Comparison of ENCODE assay signal across 10 mouse cellular contexts in the genomic region with DNA sequence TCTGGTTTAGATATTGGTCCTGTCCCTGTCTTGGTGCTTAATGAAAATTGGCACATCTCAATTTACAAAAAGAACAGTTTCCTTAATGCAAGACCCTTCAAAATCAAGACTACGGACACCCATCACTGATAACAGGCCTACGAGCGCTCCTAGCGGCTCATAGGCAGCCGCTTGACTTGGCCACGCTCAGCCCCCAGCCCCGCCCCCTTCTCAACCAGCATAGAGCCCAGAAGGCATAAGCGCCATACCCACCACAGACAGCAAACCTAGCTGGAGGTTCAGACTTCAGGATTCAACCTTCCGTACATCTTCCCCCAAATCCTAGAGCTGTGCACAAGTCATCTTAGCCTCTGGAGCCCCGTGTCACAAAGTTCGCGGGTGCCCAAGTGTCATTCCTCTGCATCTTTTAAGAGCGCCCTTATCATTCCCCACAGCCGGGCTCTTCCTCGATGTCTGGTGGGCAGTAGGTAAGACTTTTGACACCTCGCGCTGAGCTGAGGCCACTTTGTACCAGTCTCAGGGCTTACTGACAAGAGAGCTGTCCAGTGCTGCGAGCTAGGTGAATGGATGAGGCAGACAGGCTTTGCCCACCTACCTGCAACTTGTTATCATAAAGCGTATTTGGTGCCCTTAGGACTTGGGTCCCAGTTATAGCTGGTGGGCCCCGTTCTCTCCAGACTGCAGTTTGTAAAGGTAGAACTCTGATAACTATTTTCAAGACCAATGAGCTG. TPM values are rescaled to one million over a fixed set of nuclear protein-coding genes. Genes with fewer than 3 reads are reported as not detected.
DNase-seq lines count a peak whose midpoint lies in the region; ATAC-seq lines count a peak whose summit lies in the region.
"Had no signal": no experiment of that assay in that cellular context is flagged by ENCODE, and none has a peak within 500 bp of the region (broad histone marks: within the 10 kb centered on the region; RNA-seq: fewer than 3 reads in every experiment).

No protein-coding gene starts in this region.

- no peaks in the 10 kb centered on the region for H3K9me3 ChIP-seq in neural tube, embryonic 15.5 days (replicated peaks)
- H3K9me3 ChIP-seq in intestine, embryonic 16.5 days (ENCODE audit: control insufficient read depth, low read length), result no peaks in the 10 kb centered on the region
- H3K9me3 ChIP-seq: neural tube, embryonic 12.5 days had no signal

- H3K9ac ChIP-seq in neural tube, embryonic 15.5 days (replicated peaks), result no peak overlapping the region
- H3K9ac ChIP-seq in intestine, embryonic 16.5 days (ENCODE audit: low read depth, low read length), result no peak overlapping the region
- H3K9ac ChIP-seq: neural tube, embryonic 12.5 days had no signal

- H3K36me3 ChIP-seq in neural tube, embryonic 15.5 days, result peaks cover 23% of the 10 kb centered on the region
- H3K36me3 ChIP-seq in intestine, embryonic 16.5 days (ENCODE audit: control insufficient read depth, insufficient read depth, low read length), result peaks cover 15% of the 10 kb centered on the region

- peaks cover 21% of the 10 kb centered on the region for H3K4me1 ChIP-seq in neural tube, embryonic 15.5 days
- peaks cover 7% of the 10 kb centered on the region for H3K4me1 ChIP-seq in intestine, embryonic 16.5 days (ENCODE audit: control insufficient read depth, insufficient read depth, low read length)

- intact Hi-C loops in gastrocnemius, postnatal 14 days (cut with DNase I; ENCODE audit: low total_unique reads), result no loop called here

- WGBS in neural tube, embryonic 15.5 days, result 44% methylated on average over 20 of the region's 20 CpGs
- 44% methylated on average over 20 of the region's 20 CpGs for WGBS in intestine, embryonic 16.5 days

- H3K27ac ChIP-seq in neural tube, embryonic 15.5 days (replicated peaks), result no peak overlapping the region
- H3K27ac ChIP-seq in intestine, embryonic 16.5 days (ENCODE audit: low read length), result no peak overlapping the region
- H3K27ac ChIP-seq: neural tube, embryonic 12.5 days had no signal

- no peak for ATAC-seq in neural tube, embryonic 15.5 days (ENCODE audit: low FRiP score)
- ATAC-seq in megakaryocyte-erythroid progenitor cell, adult 5-6 weeks (replicated peaks; ENCODE audit: low FRiP score, low TSS enrichment, poor library complexity, severe bottlenecking), result peak; percentile 15
- ATAC-seq in intestine, embryonic 16.5 days, result no peak

- H3K27me3 ChIP-seq in neural tube, embryonic 15.5 days (replicated peaks), result no peaks in the 10 kb centered on the region
- H3K27me3 ChIP-seq in intestine, embryonic 16.5 days (replicated peaks; ENCODE audit: control insufficient read depth, insufficient read depth, low read length), result no peaks in the 10 kb centered on the region
- H3K27me3 ChIP-seq: neural tube, embryonic 12.5 days had no signal

- no peak overlapping the region for H3K4me2 ChIP-seq in neural tube, embryonic 15.5 days
- no peak overlapping the region for H3K4me2 ChIP-seq in intestine, embryonic 16.5 days (ENCODE audit: low read depth, low read length)
- H3K4me2 ChIP-seq: neural tube, embryonic 12.5 days had no signal

- DNase-seq in gastrocnemius, postnatal 14 days, result peak; percentile 42
- no peak for DNase-seq in gastrocnemius, postnatal 25 days
- DNase-seq in neural tube, embryonic 10.5 days (ENCODE audit: extremely low spot score, low spot score), result peak; percentile 39
- peak; percentile 92 for DNase-seq in ZHBTc4 (ENCODE audit: low read depth, low spot score)
- DNase-seq in heart, adult 8-10 months (ENCODE audit: low spot score), result no peak
- DNase-seq: layer of hippocampus, postnatal 36 days had no signal

- H3K4me3 ChIP-seq in neural tube, embryonic 15.5 days (replicated peaks), result no peak overlapping the region
- H3K4me3 ChIP-seq in intestine, embryonic 16.5 days (ENCODE audit: low read length), result no peak overlapping the region
- H3K4me3 ChIP-seq: neural tube, embryonic 12.5 days had no signal

RNA-seq across cellular contexts. Expression of a gene that starts 3.7 kb away (rescaled TPM):
- total RNA-seq in gastrocnemius, postnatal 14 days (2021), result 1,000 to 10,000 TPM; 1,466 to 1,621 TPM
- total RNA-seq in gastrocnemius, postnatal 25 days (2021), result 1,000 to 10,000 TPM; 1,165 to 1,257 TPM
- 998 and 1,098 TPM in 2 replicates for polyA plus RNA-seq in neural tube, embryonic 15.5 days (2015; fragmentation: Nextera tagmentation; extraction: Ambion mirVana)
- total RNA-seq in megakaryocyte-erythroid progenitor cell, adult 5-6 weeks (2014; fragmentation: Nextera tagmentation), result 5,809 and 5,838 TPM in 2 replicates
- total RNA-seq in megakaryocyte-erythroid progenitor cell, adult 5-6 weeks (2017), result 6,867 and 6,903 TPM in 2 replicates
- 1,285 and 1,371 TPM in 2 replicates for polyA plus RNA-seq in intestine, embryonic 16.5 days (2015; fragmentation: Nextera tagmentation; extraction: Ambion mirVana)
- 1,000 to 10,000 TPM; 1,398 to 1,706 (median 1,515) TPM for total RNA-seq in heart, adult 8-10 months (2022)

RNA-seq across cellular contexts. Expression of a gene that starts 35.9 kb away (rescaled TPM):
- 1 to 10 TPM; 7.4 to 8.7 TPM for total RNA-seq in gastrocnemius, postnatal 14 days (2021)
- 1 to 10 TPM in 1 of 2 experiments, under 1 TPM in 1; 0.51 to 1.5 TPM for total RNA-seq in gastrocnemius, postnatal 25 days (2021)
- 12.3 and 33.6 TPM in 2 replicates for polyA plus RNA-seq in neural tube, embryonic 15.5 days (2015; fragmentation: Nextera tagmentation; extraction: Ambion mirVana)
- total RNA-seq in megakaryocyte-erythroid progenitor cell, adult 5-6 weeks (2014; fragmentation: Nextera tagmentation), result 54.7 and 95.0 TPM in 2 replicates
- total RNA-seq in megakaryocyte-erythroid progenitor cell, adult 5-6 weeks (2017), result 59.4 and 67.3 TPM in 2 replicates
- 80.7 and 82.8 TPM in 2 replicates for polyA plus RNA-seq in intestine, embryonic 16.5 days (2015; fragmentation: Nextera tagmentation; extraction: Ambion mirVana)
- total RNA-seq in heart, adult 8-10 months (2022), result 1 to 10 TPM in 3 of 4 experiments, under 1 TPM in 1; 0.56 to 2.3 (median 1.4) TPM

Comparison
In these comparisons a context has a peak if more than half of its experiments do, and no peak if none do; other contexts are left out.
1. DNase-seq: peak in gastrocnemius, postnatal 14 days (single experiment), neural tube, embryonic 10.5 days (single experiment) and ZHBTc4 (single experiment); none in gastrocnemius, postnatal 25 days (single experiment) and heart, adult 8-10 months (single experiment).
2. RNA of a gene that starts 35.9 kb away (total RNA-seq): 54.7 to 95.0 TPM in megakaryocyte-erythroid progenitor cell, adult 5-6 weeks; 7.4 to 8.7 TPM in gastrocnemius, postnatal 14 days, 0.56 to 2.3 TPM in heart, adult 8-10 months and 0.51 to 1.5 TPM in gastrocnemius, postnatal 25 days; every median in the first group is over 4 times any median in the second.